Mouse (Mus musculus): ENCODE measurements around the gene Syngr3.

The Syngr3 gene

DNA sequence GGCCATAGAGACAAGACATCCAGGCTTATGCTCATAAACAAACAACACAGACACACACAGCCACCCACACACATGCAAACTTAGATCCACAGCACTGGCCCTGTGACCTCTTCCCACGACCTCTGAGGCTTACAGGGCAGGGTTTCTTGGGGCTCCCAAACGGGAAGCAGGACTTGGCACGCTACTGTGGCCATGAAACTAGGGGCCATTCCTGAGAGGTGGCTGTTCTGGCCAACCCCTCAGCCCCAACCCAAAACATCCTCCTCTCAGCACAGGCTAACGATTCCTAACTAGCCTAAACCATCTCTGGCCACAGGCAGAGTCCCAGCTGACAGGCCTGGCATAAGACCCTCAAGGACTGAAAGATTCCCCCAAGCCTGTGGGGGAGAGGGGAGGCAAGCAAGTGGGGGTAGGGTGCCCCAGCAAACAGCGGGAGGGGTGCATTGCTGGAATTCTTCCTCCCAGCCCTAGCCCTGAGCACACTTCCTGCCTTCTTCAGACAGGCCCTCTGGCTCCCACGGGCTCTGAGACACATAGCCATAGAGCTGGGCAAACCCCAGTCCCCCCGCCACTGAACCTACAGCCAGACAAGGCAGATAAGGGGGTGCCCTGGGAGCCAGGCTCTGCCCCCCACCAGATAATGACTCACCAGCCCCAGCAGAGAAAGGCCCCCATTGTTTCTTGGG lies 45.6 kb downstream of the Syngr3 start:
- DNase-seq = no peak

DNA sequence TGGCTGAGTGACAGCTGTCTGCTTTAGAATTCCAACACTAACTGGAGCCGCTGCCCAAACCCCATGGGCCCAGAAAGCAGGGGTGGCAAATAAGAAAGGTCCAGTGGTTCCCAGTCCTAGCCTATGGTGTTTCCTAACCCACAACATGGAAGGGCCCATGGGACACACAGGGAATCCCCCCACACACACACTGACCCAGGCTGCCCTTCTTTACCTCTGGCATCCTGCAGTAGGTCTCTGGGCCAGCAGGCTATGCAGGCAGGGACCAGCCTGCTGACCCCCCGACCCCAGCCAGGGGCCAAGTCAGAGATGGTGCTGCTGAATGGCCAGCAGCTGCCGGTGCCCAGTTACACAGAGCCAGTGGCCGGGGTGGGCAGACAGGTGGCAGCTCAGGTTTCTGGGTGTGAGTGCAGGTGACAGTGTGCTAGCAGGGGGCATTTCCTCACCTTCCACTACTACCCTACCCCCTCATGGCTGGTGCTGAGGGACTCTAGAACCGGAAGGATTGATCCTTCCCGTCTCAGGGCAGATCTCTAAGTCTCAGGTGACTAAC lies 46.9 kb downstream of the Syngr3 start:
- DNase-seq = no peak

DNA sequence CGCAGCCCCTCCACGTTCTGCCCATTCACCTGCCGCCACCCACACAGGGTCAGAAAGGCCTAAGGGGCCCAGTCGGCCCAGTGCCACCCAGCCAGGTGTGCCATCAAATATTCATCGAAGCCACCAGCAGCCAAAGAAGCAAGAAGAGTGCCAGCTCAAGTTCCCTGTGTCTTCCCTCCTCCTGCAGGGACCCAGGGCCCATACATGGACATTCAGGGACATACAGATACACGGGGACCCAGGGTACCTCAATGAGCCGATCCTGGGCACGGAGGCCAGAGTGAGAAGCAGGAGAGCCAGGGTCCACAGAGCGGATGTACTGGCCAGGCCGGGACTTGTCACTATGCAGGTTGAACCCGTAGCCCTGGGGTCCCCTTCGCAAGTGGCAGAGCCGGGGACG lies 47.8 kb downstream of the Syngr3 start:
- no peak for DNase-seq

DNA sequence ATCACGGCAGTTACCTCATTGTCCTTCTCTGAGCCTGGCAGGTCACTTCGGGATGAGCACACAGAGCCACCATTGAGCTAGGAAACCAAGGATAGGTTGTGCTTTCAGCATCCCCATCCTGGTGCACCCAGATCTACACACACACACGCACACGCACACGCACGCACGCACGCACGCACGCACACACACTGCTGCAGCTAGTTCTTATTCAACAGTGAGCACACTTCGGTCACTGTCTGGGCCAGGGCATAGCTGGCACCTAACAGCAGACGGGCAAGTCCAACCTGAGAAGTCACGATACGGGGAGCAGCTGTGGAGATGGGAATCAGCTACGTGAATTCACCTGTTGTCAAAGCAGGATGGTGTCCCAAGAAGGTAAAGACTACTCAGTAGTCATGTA lies 49.2 kb downstream of the Syngr3 start:
- no peak for DNase-seq

DNA sequence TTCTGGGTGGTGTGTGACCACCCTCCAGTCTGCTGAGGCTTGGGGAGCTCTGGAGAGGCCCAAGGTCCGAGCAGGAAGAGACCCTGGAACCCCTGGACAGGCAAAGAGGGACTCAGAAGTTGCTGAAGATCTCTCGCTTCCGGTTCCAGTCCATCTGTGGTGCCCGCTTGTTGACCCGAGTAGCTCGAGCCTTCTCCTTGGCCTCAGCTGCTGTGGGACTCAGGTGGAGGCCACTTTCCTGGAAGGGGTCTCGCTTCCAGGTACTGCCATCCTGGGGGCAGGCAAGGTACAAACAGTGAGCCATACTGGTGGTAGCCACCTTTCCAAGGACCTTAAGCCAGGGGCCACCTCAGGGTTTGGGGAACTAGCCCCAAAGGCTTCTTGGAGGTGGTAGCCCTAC lies 49.6 kb downstream of the Syngr3 start:
- DNase-seq = no peak

DNA sequence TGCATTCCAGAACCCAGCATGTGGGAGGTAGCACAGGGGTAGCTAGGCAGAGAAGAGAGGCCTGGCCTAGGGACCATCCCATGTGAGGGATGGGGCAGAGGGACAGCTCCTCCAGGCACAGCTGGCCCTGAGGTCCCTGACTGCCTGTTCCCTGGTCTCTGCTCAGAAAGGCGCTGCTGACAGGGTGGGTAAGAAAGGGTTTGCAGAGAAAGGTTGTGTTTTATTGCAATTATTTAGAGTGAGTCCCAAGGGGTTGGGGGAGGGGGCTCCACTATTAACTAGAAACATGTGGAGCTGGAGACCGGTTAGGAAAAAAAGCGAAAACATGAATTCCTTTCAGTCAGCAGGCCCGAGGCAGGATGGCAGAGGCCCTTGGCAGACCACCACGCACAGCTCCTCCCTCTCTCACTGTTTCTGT lies 50.2 kb downstream of the Syngr3 start:
- DNase-seq = no peak

DNA sequence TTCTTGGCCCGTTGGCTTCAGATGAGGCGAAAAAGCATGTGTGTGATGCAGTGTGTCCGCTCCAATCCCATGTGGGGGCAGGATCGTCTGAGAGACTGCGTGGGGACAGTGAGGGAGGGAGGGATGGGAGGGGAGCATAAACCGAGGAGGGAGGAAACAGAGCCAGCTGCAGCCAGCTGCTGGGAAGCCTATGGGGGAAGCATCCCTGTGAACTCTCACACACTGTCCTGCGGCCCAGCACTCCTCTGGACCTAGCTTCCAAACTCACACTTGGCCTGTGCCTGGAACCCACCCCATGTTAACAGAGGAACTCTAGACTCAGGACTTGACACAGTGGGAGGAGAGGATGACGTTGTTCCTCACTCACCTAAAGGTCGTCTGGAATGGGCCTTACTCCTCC lies 50.9 kb downstream of the Syngr3 start:
- no peak for DNase-seq

DNA sequence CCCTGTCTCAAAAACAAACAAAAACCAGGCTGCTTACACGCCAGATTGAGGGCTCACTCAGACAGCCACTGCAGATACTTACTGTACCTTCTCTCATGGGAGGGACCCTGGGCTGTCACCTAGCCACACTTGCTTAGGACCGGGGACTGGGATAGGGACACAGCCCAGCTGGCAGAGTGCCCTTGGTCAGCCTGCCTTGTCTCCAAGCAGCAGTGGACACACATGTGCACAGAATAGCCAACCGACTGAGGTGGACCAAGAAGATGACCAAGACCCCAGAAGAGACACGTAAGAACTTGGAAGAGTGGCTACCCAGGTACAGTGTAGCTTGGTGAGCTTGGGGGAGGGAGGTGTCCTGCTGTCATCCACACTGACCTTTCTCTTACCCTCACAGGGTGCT lies 51.5 kb downstream of the Syngr3 start:
- DNase-seq = no peak

DNA sequence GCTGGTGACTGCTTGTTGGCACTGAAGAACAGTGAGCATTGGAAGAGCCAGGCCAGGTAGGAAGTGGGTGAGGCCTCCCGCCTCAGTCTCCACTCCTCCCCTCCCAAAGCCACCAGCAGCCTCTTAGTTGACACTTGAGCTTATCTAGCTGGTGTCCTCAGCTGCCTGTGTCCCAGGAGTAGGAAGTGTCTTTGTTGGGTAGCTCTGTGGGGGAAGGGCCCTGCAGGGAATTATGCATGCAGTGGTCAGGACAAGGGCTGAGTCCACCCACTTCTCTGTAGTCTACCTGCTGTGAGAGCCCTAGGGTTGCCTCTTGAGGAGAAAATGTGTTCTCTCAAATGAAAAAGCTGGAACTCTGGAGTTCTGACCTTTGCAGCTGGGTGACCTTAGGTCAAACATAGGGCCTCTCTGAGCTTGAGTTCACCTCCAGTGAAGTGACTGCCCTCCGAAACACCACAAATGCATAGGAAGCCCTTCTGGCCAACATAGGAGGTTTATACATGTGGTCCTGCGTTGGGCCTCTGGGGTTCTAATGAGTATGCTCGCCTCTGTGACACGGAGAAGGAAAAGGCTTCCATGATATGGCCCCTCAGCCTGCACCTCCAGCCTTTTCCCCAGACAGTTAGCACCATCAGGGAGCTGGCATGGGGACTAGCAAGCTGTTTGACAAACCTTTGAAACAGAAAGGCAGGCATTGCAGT lies 52.8 kb downstream of the Syngr3 start:
- DNase-seq = no peak

DNA sequence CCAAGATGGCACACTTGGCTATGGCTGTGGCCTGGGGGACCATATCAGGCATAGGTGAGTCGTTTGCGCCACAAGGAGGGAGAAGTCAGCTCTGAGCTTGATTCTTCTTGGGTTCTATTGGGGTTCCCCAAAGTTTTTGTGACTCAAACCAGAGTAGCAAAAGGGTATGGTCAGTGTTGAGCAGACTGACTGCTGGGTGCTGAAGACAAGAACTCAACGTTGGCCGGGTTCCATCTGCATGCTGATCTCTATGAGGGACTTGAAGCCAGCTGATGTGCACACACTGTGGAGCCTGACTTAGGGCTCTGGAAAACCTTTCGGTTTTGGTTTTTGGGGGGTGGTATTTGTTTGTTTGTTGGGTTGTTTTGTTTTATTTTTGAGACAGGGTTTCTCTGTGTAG lies 54.1 kb downstream of the Syngr3 start:
- no peak for DNase-seq

Measured in thymus, postnatal 14 days (tissue).